Mouse (Mus musculus) adrenal gland (tissue): ENCODE measurements at regions not wholly inside any gene's neighbourhood (a gene's known extent, or its start where the extent isn't known, plus 50 kb on each side); places are given as distances from the start of the nearest gene placed in this dataset.

ENCODE experiments used
- intact Hi-C: fragments of 180-260 bp; cut with DNase I; formaldehyde crosslinking; loops from one replicate; pipeline ENCODE4 v1.15.1; 2025

DNA sequence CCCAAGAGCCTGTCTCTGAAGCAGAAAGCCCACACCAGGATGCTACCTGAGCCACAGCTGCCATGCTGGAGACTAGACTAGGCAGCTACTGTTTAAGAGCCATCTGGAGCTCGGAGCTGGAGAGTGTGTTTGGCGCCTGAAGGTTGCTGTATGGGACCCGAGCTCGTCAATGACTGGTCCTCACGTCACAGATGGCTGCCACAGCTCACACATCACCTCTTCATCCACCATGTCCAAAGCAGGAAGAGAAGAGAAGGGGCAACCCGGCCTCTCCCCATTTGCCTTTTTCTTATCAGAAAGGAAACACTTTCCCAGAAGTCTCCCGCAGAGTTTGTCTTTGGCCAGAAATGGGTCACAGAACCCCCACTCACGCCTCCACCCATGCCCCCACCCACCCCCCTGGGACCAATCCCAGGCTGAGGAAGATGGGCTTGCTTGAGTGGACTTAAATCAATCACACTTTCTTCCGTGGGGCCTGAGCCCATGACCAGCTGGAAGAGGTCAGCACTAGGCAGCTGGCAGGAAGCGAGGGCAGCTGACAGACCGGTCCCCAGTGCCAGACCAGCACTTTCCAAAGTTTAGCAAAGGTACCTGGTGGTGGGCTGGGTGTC, 53.5 kb upstream of the Ptpn1 start:
- intact Hi-C loops = no loop called here

DNA sequence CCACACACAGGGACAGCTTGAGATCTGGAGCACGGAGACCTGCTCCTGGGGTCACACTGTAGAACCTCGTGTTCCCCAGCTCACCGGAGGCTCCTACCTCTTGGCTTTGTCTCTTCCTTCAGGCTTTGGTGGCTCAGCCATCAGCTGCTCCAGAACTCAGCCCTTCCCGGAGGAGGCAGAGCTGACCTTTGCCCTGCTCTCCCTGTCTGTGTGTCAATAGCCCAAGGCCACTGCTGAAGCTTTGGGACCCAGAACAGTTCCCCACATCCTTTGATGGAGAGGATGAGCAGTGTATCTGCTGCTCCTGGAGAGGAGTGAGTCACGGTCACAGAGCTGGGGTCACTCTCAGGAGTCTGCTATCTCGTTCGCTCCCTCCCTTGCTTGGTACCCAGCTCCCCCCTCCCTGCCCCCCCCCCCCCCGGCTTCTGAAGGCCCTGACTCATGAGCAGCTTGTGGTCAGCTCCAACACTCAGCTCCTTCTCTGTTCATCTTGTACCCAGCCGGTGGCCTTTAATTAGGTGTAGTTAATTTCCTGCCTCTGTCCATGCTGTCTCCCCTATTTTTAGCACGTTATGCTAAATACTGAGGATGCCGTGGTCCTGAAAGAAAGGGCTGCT, 54.5 kb upstream of the Ptpn1 start:
- intact Hi-C loops = no loop called here

DNA sequence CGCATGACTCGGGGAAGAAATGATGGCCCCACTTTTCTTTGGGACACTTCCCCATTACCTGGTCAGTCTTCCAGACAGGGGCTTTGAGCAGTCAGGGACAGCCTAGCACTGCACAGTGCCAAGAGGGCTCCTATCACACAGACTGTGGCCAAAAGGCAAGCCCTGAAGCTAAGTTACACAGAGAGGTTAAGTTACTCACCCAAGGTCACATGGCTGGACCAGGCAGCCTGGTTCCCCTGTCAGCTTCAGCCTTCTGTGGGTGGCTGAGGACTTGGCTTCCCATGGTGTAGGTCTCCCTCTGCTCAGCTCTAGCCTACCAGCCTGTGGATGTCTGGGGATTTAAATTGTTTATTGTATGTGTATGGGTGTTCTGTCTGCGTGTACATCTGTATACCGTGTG, 59.4 kb upstream of the Ptpn1 start:
- intact Hi-C loops = no loop called here

DNA sequence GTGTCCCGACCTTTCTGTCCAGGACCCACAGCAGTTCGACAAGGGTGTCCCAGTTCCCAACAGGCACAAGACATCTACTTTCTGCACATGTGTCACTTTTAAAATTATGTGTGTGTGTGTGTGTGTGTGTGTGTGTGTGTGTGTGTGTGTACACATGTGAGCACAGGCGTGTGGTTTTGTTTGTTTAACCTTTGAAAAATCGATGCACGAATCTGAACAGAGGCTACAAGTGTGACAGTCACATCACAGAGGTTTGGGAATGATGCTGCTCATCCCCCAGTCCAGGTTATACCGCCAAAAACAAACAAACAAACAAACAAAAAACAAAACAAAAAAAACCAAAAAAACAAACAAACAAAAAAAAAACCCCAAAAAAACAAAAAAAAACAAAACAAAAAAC, 61.7 kb upstream of the Ptpn1 start:
- intact Hi-C loops = no loop called here

DNA sequence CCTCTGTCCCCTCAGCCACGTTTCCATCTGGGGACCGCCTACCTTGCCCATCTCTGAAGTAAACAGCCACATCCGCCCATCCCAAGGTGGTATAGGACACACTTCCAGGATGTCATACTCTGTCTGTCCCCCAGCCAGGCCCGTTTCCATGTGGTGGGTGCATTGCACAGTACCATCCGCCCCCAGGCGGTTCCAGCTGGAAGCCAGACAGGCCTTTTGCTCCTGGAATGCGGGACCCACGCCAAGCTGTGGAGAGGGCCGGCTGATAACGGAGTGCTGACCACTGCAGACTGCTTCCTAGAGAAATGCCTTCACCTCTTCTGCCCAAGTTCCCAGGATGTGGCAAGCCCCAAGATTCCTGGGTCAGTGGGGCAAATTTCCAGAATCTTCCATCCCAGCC, 65.1 kb upstream of the Ptpn1 start:
- intact Hi-C loops = no loop called here

DNA sequence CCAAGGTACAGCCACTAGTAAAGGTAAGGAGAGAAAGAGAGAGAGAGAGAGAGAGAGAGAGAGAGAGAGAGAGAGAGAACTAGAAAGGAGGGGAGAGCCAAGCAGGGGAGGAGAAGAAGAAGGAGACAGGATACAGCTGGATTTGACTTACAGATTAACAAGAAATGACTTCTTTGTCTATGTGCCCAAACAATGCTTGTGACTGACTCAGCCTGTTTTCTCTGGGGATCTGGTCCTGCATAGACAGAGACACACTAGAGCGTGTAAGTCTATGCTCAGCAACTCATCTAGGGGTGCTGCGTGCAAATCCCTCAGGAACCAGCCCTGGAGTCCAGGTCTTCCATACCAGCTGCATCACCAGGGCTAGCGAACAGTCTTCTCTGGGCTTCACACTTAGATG, 66.3 kb upstream of the Ptpn1 start:
- intact Hi-C loops = loop anchor here (2.0 kb wide), 1 partner anchor 101 kb away; no protein-coding TSS in a partner anchor

- intact Hi-C loops = loop anchor here (2.0 to 5.0 kb wide), 2 partner anchors 100 to 177 kb away; partner anchors contain the start of genes Cebpb and Tmem189
Measured at GRCm38 (mm10) chr2:167864672-167865071, 67.2 kb upstream of the Ptpn1 start.

DNA sequence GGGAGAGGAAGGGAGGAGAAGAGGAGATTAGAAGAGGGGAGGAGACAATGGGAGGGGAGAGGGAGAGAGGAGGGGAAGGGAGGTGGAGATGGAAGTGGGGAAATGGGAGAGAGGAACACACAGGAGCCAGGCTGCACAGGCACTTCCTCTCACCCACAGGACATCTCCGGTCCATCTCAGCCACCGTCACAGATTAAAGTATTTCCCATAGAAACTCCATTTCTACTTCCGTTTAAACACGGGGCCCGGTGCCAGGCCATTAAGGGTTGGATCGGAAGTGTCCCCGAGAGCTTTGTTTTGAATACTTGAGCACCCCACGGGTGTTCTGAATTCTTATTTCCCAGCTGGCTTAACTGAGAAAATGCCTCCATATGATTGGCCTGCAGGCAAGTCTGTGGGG, 67.6 kb upstream of the Ptpn1 start:
- intact Hi-C loops = loop anchor here (2.0 to 5.0 kb wide), 2 partner anchors 99 to 177 kb away; partner anchors contain the start of genes Cebpb and Tmem189

- intact Hi-C loops = loop anchor here (2.0 to 5.0 kb wide), 2 partner anchors 99 to 176 kb away; partner anchors contain the start of genes Cebpb and Tmem189
Measured at GRCm38 (mm10) chr2:167863616-167864015, 68.2 kb upstream of the Ptpn1 start.

GRCm38 (mm10) chr2:167861178-167861520, 70.7 kb upstream of the Ptpn1 start:
- intact Hi-C loops = loop anchor here (5.0 kb wide), 1 partner anchor 174 kb away; the partner anchor contains the start of genes Cebpb and Tmem189

- intact Hi-C loops = loop anchor here (5.0 kb wide), 1 partner anchor 173 kb away; the partner anchor contains the start of genes Cebpb and Tmem189
Measured at GRCm38 (mm10) chr2:167860457-167861177, 71.2 kb upstream of the Ptpn1 start.

GRCm38 (mm10) chr2:167859575-167859974, 72.3 kb upstream of the Ptpn1 start:
- intact Hi-C loops = no loop called here

DNA sequence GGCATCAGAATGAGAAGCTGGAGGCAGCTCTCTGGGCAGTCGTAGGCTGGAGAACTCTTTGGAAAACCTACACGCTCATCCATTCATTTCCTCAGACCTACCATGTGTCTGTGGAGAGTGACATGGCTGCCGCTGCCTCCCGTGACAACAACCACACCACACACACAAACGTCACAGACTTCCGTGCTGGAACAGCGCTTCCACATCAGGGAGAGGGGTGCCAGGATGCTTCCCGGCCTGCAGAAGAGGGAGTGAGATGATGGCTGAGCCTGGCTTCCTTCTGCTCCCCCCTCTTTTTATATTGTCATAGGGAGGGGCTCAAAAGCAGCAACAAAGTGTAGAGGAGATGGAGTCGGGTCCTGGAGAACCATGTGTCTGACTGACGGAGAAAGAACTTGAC, 73.5 kb upstream of the Ptpn1 start:
- intact Hi-C loops = no loop called here

DNA sequence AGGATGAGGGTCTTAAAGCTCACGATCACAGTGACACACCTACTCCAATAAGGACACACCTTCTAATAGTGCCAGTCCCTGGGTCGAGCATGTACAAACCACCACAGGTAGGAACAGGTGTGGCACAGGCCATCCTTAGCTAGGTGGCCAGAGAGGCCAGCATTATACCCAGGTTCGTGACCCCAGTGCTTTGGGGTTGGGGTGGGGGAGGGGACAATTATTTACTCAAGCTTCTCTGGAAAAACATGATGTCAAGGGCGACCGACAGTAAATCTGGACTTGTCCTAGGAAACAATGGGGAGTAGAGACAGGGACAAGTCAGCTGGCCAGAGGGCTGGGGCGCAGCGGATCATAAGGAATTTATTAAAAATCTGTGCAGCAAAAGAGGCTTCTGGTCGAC, 73.9 kb upstream of the Ptpn1 start:
- intact Hi-C loops = no loop called here

- intact Hi-C loops = no loop called here
Measured at GRCm38 (mm10) chr2:167856920-167857475, 74.9 kb upstream of the Ptpn1 start.

DNA sequence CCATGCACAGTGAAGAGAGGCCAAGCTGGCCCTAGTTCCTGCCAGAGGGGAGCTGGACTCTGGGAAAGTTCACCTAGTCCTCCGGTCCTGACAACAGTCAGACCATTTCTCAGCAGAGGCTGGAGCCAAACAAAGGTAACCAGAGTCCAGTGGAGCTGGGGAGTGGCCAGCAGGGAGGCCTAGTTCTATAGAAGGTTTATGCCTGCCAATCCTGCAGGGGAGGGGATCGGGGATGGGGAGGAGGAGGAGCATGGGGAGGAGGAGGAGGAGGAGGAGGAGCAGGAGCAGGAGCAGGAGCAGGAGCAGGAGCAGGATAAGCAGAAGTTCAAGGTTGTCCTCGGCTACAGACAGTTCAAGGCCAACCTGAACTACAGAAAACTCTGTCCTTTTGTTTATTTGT, 75.8 kb upstream of the Ptpn1 start:
- intact Hi-C loops = no loop called here

DNA sequence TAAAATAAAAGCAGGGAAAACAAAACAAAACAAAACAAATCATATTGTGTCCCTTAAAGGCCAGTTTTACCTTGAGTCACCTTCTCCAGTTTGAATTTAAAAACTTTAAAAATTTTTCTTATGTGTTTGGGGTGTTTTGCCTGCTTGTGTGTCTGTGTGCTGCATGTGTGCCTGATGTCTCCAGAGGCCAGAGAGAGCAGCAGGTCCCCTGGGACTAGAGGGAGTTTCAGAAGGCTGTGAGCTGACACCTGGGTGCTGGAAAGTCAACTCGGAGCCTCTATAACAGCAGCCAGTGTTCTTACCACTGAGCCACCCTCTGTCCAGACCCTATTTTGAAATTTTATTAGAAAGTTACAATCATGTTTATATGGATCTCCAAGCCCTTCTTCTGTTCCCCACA, 77.8 kb upstream of the Ptpn1 start:
- intact Hi-C loops = loop anchor here (5.0 kb wide), 1 partner anchor 162 kb away; no protein-coding TSS in a partner anchor

GRCm38 (mm10) chr2:167853411-167853821, 78.4 kb upstream of the Ptpn1 start:
- intact Hi-C loops = loop anchor here (5.0 kb wide), 1 partner anchor 161 kb away; no protein-coding TSS in a partner anchor

- intact Hi-C loops = loop anchor here (5.0 kb wide), 1 partner anchor 160 kb away; no protein-coding TSS in a partner anchor
Measured at GRCm38 (mm10) chr2:167852582-167852981, 79.3 kb upstream of the Ptpn1 start.

DNA sequence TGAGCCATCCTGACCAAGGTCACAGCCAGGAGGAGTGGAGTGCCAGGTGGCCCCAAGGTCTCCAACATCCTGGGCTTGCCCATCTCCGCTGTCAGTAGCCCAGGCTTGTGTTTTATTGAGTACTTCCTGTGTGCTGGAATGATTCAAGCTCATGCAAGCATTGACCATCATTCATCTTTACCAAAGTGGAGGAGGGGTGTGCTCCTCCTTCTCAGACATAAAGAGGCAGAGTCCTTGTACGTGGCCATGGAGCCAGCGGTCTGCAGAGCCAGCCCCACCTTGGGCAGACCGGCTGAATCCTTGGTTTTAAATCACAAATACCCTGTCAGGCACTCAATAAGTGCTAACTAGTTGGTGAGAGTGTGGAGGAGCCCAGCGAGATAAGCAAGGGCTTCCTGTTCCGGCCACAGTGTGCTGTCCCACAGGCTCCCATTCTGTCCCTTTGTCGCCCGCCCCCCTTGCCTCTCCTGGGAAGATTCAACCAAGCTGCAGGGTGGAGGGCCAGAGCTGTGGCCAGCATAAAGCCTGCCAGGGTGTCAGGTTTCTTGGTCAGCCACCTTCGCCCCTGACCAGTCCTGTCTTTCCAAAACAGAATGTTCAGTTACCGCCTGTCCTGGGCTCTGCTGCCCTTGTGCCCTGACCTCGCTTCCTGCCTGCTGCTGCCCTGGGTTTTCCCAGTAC, 80.5 kb upstream of the Ptpn1 start:
- intact Hi-C loops = loop anchor here (5.0 kb wide), 1 partner anchor 159 kb away; no protein-coding TSS in a partner anchor

- intact Hi-C loops = loop anchor here (5.0 kb wide), 1 partner anchor 158 kb away; no protein-coding TSS in a partner anchor
Measured at GRCm38 (mm10) chr2:167849999-167850552, 81.8 kb upstream of the Ptpn1 start.
